Mouse (Mus musculus) heart, adult 11 months (tissue): ENCODE measurements around the gene Amigo2.

Source experiments
- DNase-seq: peaks from one replicate; pipeline ENCODE4 v3.0.0; 2022

Gene Amigo2

GRCm38 (mm10) chr15:97267094-97267695 is 20.1 kb upstream of the Amigo2 start:
- peak; percentile 54 for DNase-seq

- peak; percentile 74 for DNase-seq
Measured at GRCm38 (mm10) chr15:97266236-97266845, 19.3 kb upstream of the Amigo2 start.

GRCm38 (mm10) chr15:97262251-97262650 is 15.2 kb upstream of the Amigo2 start:
- no peak for DNase-seq

- peak; percentile 64 for DNase-seq
Measured at GRCm38 (mm10) chr15:97259968-97260597, 13.0 kb upstream of the Amigo2 start.

GRCm38 (mm10) chr15:97259300-97259699 is 12.2 kb upstream of the Amigo2 start:
- DNase-seq, result peak; percentile 86

GRCm38 (mm10) chr15:97258483-97259230 is 11.6 kb upstream of the Amigo2 start:
- peak; percentile 66 for DNase-seq

GRCm38 (mm10) chr15:97257206-97257775 is 10.2 kb upstream of the Amigo2 start:
- peak; percentile 88 for DNase-seq

- DNase-seq, result peak; percentile 80
Measured at GRCm38 (mm10) chr15:97256411-97256810, 9.3 kb upstream of the Amigo2 start.

- peak; percentile 80 for DNase-seq
Measured at GRCm38 (mm10) chr15:97255800-97256199, 8.7 kb upstream of the Amigo2 start.

- no peak for DNase-seq
Measured at GRCm38 (mm10) chr15:97254375-97254774, 7.3 kb upstream of the Amigo2 start.

- DNase-seq, result peak; percentile 77
Measured at GRCm38 (mm10) chr15:97252493-97253034, 5.5 kb upstream of the Amigo2 start.

GRCm38 (mm10) chr15:97249322-97249721 is 2.2 kb upstream of the Amigo2 start:
- DNase-seq, result peak; percentile 80

GRCm38 (mm10) chr15:97248296-97248695 is 1.2 kb upstream of the Amigo2 start:
- DNase-seq, result peak; percentile 95

- no peak for DNase-seq
Measured at GRCm38 (mm10) chr15:97247791-97248161, 689 bp upstream of the Amigo2 start.

GRCm38 (mm10) chr15:97246256-97246655 is 831 bp downstream of the Amigo2 start:
- peak; percentile 91 for DNase-seq

GRCm38 (mm10) chr15:97245392-97245791 is 1.7 kb downstream of the Amigo2 start:
- peak; percentile 85 for DNase-seq

- peak; percentile 88 for DNase-seq
Measured at GRCm38 (mm10) chr15:97236943-97237342, 10.1 kb downstream of the Amigo2 start.

GRCm38 (mm10) chr15:97235183-97235582 is 11.9 kb downstream of the Amigo2 start:
- peak; percentile 85 for DNase-seq

- DNase-seq, result no peak
Measured at GRCm38 (mm10) chr15:97234076-97234475, 13.0 kb downstream of the Amigo2 start.

GRCm38 (mm10) chr15:97229494-97230077 is 17.5 kb downstream of the Amigo2 start:
- DNase-seq, result peak; percentile 83

- DNase-seq, result no peak
Measured at GRCm38 (mm10) chr15:97224003-97224402, 23.1 kb downstream of the Amigo2 start.

- no peak for DNase-seq
Measured at GRCm38 (mm10) chr15:97223431-97223830, 23.7 kb downstream of the Amigo2 start.
